ENCODE assay signal across 12 mouse cellular contexts in the genomic region with DNA sequence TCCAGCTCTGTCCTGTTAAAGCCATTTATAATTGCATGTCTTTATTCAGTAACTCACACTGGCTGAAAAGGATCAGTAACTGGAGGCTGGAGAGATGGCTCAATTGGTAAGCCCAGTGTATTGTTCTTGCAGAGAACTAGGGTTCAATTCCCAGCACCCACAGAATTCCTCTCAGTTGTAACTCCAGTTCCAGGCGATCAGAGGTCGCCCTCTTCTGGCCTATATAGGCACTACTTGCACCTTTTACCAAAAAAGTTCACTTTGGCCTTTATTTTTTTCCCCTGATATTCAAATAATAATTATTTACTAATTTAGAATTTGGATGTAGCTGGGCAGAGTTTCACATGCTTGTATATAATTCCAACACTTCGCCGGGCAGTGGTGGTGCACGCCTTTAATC. TPM values are rescaled to one million over a fixed set of nuclear protein-coding genes. Genes with fewer than 3 reads are reported as not detected.
DNase-seq lines count a peak whose midpoint lies in the region; ATAC-seq and TF ChIP-seq lines count a peak whose summit lies in the region.
"Had no signal": no experiment of that assay in that cellular context is flagged by ENCODE, and none has a peak within 500 bp of the region (broad histone marks: within the 10 kb centered on the region; RNA-seq: fewer than 3 reads in every experiment).

No protein-coding gene starts in this region.

- ATAC-seq in CD4-positive, CD25-positive, alpha-beta regulatory T cell, adult 4 months: no peak
- no peak for ATAC-seq in cerebellum, adult (ENCODE audit: insufficient number of reproducible peaks, low FRiP score, low TSS enrichment)
- ATAC-seq: forebrain, embryonic 14.5 days; Patski had no signal

- H3K27ac ChIP-seq in layer of hippocampus, adult 2 months: no peak overlapping the region

- peak; percentile 34 for DNase-seq in CD4-positive, CD25-positive, alpha-beta regulatory T cell, adult 2 months (ENCODE audit: low read depth, low spot score)
- no peak for DNase-seq in layer of hippocampus, adult 2 months (ENCODE audit: low spot score in 2 of 2)
- no peak for DNase-seq in layer of hippocampus, adult 18-20 months (ENCODE audit: low spot score in 2 of 2)
- peak; percentile 40 for DNase-seq in A20 (ENCODE audit: low read depth, low spot score)
- peak; percentile 57 for DNase-seq in R1 (ENCODE audit: low read depth, low spot score)
- DNase-seq in spleen, adult 18-20 months: no peak
- DNase-seq: cerebellum, adult 18-20 months; lung, postnatal 36 days had no signal

- H3K4me3 ChIP-seq in layer of hippocampus, adult 2 months: no peak overlapping the region

- peak; percentile 64 for TF ChIP-seq CTCF in layer of hippocampus, adult 2 months (conservative IDR thresholded peaks at IDR 0.05)

RNA-seq across cellular contexts. Expression of gene Miga2, which starts 1.2 kb away (rescaled TPM):
- polyA plus RNA-seq in CD4-positive, CD25-positive, alpha-beta regulatory T cell, adult 4 months (2017; shearing (Covaris generic)): 1 to 10 TPM; 5.0 to 8.3 TPM
- total RNA-seq in layer of hippocampus, adult 2 months (2021): 100 to 1,000 TPM; 112 to 120 TPM
- 100 to 1,000 TPM; 105 to 111 TPM for total RNA-seq in layer of hippocampus, adult 18-20 months (2021)

RNA-seq across cellular contexts. Expression of gene Sh3glb2, which starts 3.7 kb away (rescaled TPM):
- 100 to 1,000 TPM in 1 of 2 experiments, 10 to 100 TPM in 1; 86.1 to 129 TPM for polyA plus RNA-seq in CD4-positive, CD25-positive, alpha-beta regulatory T cell, adult 4 months (2017; shearing (Covaris generic))
- 100 to 1,000 TPM; 287 to 288 TPM for total RNA-seq in layer of hippocampus, adult 2 months (2021)
- total RNA-seq in layer of hippocampus, adult 18-20 months (2021): 100 to 1,000 TPM; 274 to 286 TPM

RNA-seq across cellular contexts. Expression of gene Dolpp1, which starts 29.2 kb away (rescaled TPM):
- 10 to 100 TPM; 16.9 to 28.1 TPM for polyA plus RNA-seq in CD4-positive, CD25-positive, alpha-beta regulatory T cell, adult 4 months (2017; shearing (Covaris generic))
- 10 to 100 TPM; 22.8 to 24.0 TPM for total RNA-seq in layer of hippocampus, adult 2 months (2021)
- total RNA-seq in layer of hippocampus, adult 18-20 months (2021): 10 to 100 TPM; 21.9 to 26.3 TPM

RNA-seq across cellular contexts. Expression of gene Crat, which starts 52.7 kb away (rescaled TPM):
- 1 to 10 TPM; 1.1 to 2.2 TPM for polyA plus RNA-seq in CD4-positive, CD25-positive, alpha-beta regulatory T cell, adult 4 months (2017; shearing (Covaris generic))
- 10 to 100 TPM; 50.9 to 51.6 TPM for total RNA-seq in layer of hippocampus, adult 2 months (2021)
- total RNA-seq in layer of hippocampus, adult 18-20 months (2021): 10 to 100 TPM; 45.9 to 55.6 TPM

RNA-seq across cellular contexts. Expression of gene Ptpa, which starts 53.0 kb away (rescaled TPM):
- polyA plus RNA-seq in CD4-positive, CD25-positive, alpha-beta regulatory T cell, adult 4 months (2017; shearing (Covaris generic)): 10 to 100 TPM; 37.8 to 86.7 TPM
- total RNA-seq in layer of hippocampus, adult 2 months (2021): 100 to 1,000 TPM; 152 to 168 TPM
- total RNA-seq in layer of hippocampus, adult 18-20 months (2021): 100 to 1,000 TPM; 170 to 176 TPM

Comparison
In these comparisons a context has a peak if more than half of its experiments do, and no peak if none do; other contexts are left out.
1. DNase-seq: peak in CD4-positive, CD25-positive, alpha-beta regulatory T cell, adult 2 months (single experiment), A20 (single experiment) and R1 (single experiment); none in layer of hippocampus, adult 2 months (0 of 2), layer of hippocampus, adult 18-20 months (0 of 2) and spleen, adult 18-20 months (0 of 2).